Mouse (Mus musculus): Measurements from ENCODE around the gene Olfr1185-ps1. TPM values are rescaled to one million over a fixed set of nuclear protein-coding genes. Genes with fewer than 3 reads are reported as not detected.
"Not testable (repeated sequence)": the region's sequence is repeated elsewhere in the genome, so short reads cannot be mapped to it uniquely, and the experiment has no call there.

Gene Olfr1185-ps1
- not detected in 2 replicates for polyA plus RNA-seq (2014; fragmentation: Nextera tagmentation; extraction: Ambion mirVana)

GRCm38 (mm10) chr2:88493020-88493419 is at the start of gene Olfr1185-ps1:
TSS of gene Olfr1185-ps1 (plus strand) at chr2:88493320.
- 80% methylated on average over 2 of the region's 2 CpGs for WGBS

GRCm38 (mm10) chr2:88449031-88449430 is 44.1 kb upstream of the Olfr1185-ps1 start, which contains the start of gene Gm13757:
TSS of gene Gm13757 (minus strand) at chr2:88449131.
- no peak within 1 kb of the TSS for H3K9ac ChIP-seq (ENCODE audit: low read length)
- no peaks in the 10 kb centered on the region for H3K27me3 ChIP-seq (ENCODE audit: control insufficient read depth, insufficient read depth, low read length)
- no peak within 1 kb of the TSS for H3K4me2 ChIP-seq
- H3K36me3 ChIP-seq (ENCODE audit: control insufficient read depth, insufficient read depth, low read length): no peaks in the 10 kb centered on the region
- no peaks in the 10 kb centered on the region for H3K4me1 ChIP-seq (ENCODE audit: control insufficient read depth, insufficient read depth, low read length)
- ATAC-seq (ENCODE audit: low FRiP score): no peak
- no peak within 1 kb of the TSS for H3K27ac ChIP-seq (ENCODE audit: low read depth, low read length)
- no peaks in the 10 kb centered on the region for H3K9me3 ChIP-seq (ENCODE audit: control insufficient read depth, low read length)
- H3K4me3 ChIP-seq (ENCODE audit: low read depth, low read length): no peak within 1 kb of the TSS
- WGBS: 91% methylated on average over 1 of the region's 1 CpGs
- no peak for DNase-seq (ENCODE audit: low spot score, missing footprints)

More at GRCm38 (mm10) chr2:88493020-88493419, at the start of gene Olfr1185-ps1:
- Histone ChIP-seq H3K27me3 (ENCODE audit: control insufficient read depth, insufficient read depth, low read length) (no peaks in the 10 kb centered on the region), H3K9me3 (ENCODE audit: control insufficient read depth, low read length) (no peaks in the 10 kb centered on the region), H3K36me3 (ENCODE audit: control insufficient read depth, insufficient read depth, low read length) (no peaks in the 10 kb centered on the region), H3K4me2 (no peak within 1 kb of the TSS), H3K4me3 (ENCODE audit: low read depth, low read length) (no peak within 1 kb of the TSS), H3K9ac (ENCODE audit: low read length) (no peak within 1 kb of the TSS), H3K27ac (ENCODE audit: low read depth, low read length) (no peak within 1 kb of the TSS), H3K4me1 (ENCODE audit: control insufficient read depth, insufficient read depth, low read length) (no peaks in the 10 kb centered on the region)
- DNase-seq (ENCODE audit: low spot score, missing footprints) (no peak), ATAC-seq (ENCODE audit: low FRiP score) (no peak)

- H3K9ac ChIP-seq (ENCODE audit: low read length); H3K9me3 ChIP-seq (ENCODE audit: control insufficient read depth, low read length); H3K4me3 ChIP-seq (ENCODE audit: low read depth, low read length); H3K4me2 ChIP-seq; H3K36me3 ChIP-seq (ENCODE audit: control insufficient read depth, insufficient read depth, low read length); ATAC-seq (ENCODE audit: low FRiP score); DNase-seq (ENCODE audit: low spot score, missing footprints); H3K27ac ChIP-seq (ENCODE audit: low read depth, low read length); H3K4me1 ChIP-seq (ENCODE audit: control insufficient read depth, insufficient read depth, low read length); H3K27me3 ChIP-seq (ENCODE audit: control insufficient read depth, insufficient read depth, low read length): not testable (repeated sequence)
- WGBS: 80% methylated on average over 1 of the region's 1 CpGs
Observed at GRCm38 (mm10) chr2:88454567-88454966, 38.6 kb upstream of the Olfr1185-ps1 start, which contains the start of gene Olfr1183. TSS of gene Olfr1183 (plus strand) at chr2:88454867.

GRCm38 (mm10) chr2:88483298-88483697 is 9.8 kb upstream of the Olfr1185-ps1 start, which contains the start of gene Olfr1184:
TSS of gene Olfr1184 (plus strand) at chr2:88483598.
- Histone ChIP-seq H3K9ac (ENCODE audit: low read length) (no peak within 1 kb of the TSS), H3K27me3 (ENCODE audit: control insufficient read depth, insufficient read depth, low read length) (no peaks in the 10 kb centered on the region), H3K9me3 (ENCODE audit: control insufficient read depth, low read length) (no peaks in the 10 kb centered on the region), H3K4me2 (no peak within 1 kb of the TSS), H3K4me1 (ENCODE audit: control insufficient read depth, insufficient read depth, low read length) (no peaks in the 10 kb centered on the region), H3K36me3 (ENCODE audit: control insufficient read depth, insufficient read depth, low read length) (no peaks in the 10 kb centered on the region), H3K4me3 (ENCODE audit: low read depth, low read length) (no peak within 1 kb of the TSS), H3K27ac (ENCODE audit: low read depth, low read length) (no peak within 1 kb of the TSS)
- no peak for ATAC-seq (ENCODE audit: low FRiP score)
- 90% methylated on average over 2 of the region's 2 CpGs for WGBS
- DNase-seq (ENCODE audit: low spot score, missing footprints): no peak

- WGBS: 86% methylated on average over 2 of the region's 2 CpGs
- Histone ChIP-seq H3K27me3 (ENCODE audit: control insufficient read depth, insufficient read depth, low read length) (no peaks in the 10 kb centered on the region), H3K4me3 (ENCODE audit: low read depth, low read length) (no peak within 1 kb of the TSS), H3K27ac (ENCODE audit: low read depth, low read length) (no peak within 1 kb of the TSS), H3K9ac (ENCODE audit: low read length) (no peak within 1 kb of the TSS), H3K4me1 (ENCODE audit: control insufficient read depth, insufficient read depth, low read length) (no peaks in the 10 kb centered on the region), H3K9me3 (ENCODE audit: control insufficient read depth, low read length) (no peaks in the 10 kb centered on the region), H3K4me2 (no peak within 1 kb of the TSS), H3K36me3 (ENCODE audit: control insufficient read depth, insufficient read depth, low read length) (no peaks in the 10 kb centered on the region)
- ATAC-seq (ENCODE audit: low FRiP score) (no peak), DNase-seq (ENCODE audit: low spot score, missing footprints) (no peak)
Observed at GRCm38 (mm10) chr2:88518251-88518650, 25.1 kb downstream of the Olfr1185-ps1 start, which contains the start of gene Olfr1186. TSS of gene Olfr1186 (plus strand) at chr2:88518551.

GRCm38 (mm10) chr2:88525720-88526119 is 32.6 kb downstream of the Olfr1185-ps1 start:
- Histone ChIP-seq H3K36me3 (ENCODE audit: control insufficient read depth, insufficient read depth, low read length) (no peaks in the 10 kb centered on the region), H3K9me3 (ENCODE audit: control insufficient read depth, low read length) (no peaks in the 10 kb centered on the region), H3K9ac (ENCODE audit: low read length) (no peak overlapping the region), H3K4me1 (ENCODE audit: control insufficient read depth, insufficient read depth, low read length) (no peaks in the 10 kb centered on the region), H3K27me3 (ENCODE audit: control insufficient read depth, insufficient read depth, low read length) (no peaks in the 10 kb centered on the region), H3K4me2 (no peak overlapping the region), H3K27ac (ENCODE audit: low read depth, low read length) (no peak overlapping the region), H3K4me3 (ENCODE audit: low read depth, low read length) (no peak overlapping the region)
- WGBS: 72% methylated on average over 3 of the region's 3 CpGs
- no peak for ATAC-seq (ENCODE audit: low FRiP score)
- DNase-seq (ENCODE audit: low spot score, missing footprints): no peak

Other genes starting within 250 kb of the Olfr1185-ps1 start
- gene Olfr1173, start 213.4 kb upstream of the Olfr1185-ps1 start, polyA plus RNA-seq (2014; fragmentation: Nextera tagmentation; extraction: Ambion mirVana): not detected in 2 replicates
- gene Olfr1174-ps, start 178.2 kb upstream of the Olfr1185-ps1 start, polyA plus RNA-seq (2014; fragmentation: Nextera tagmentation; extraction: Ambion mirVana): not detected in 2 replicates
- gene Olfr1175-ps, start 166.1 kb upstream of the Olfr1185-ps1 start, polyA plus RNA-seq (2014; fragmentation: Nextera tagmentation; extraction: Ambion mirVana): not detected in 2 replicates
- not detected in 2 replicates for gene Olfr1176, start 156.6 kb upstream of the Olfr1185-ps1 start, polyA plus RNA-seq (2014; fragmentation: Nextera tagmentation; extraction: Ambion mirVana)
- not detected in 2 replicates for gene Olfr1177-ps, start 146.8 kb upstream of the Olfr1185-ps1 start, polyA plus RNA-seq (2014; fragmentation: Nextera tagmentation; extraction: Ambion mirVana)
- gene Olfr1178, start 106.3 kb upstream of the Olfr1185-ps1 start, polyA plus RNA-seq (2014; fragmentation: Nextera tagmentation; extraction: Ambion mirVana): not detected in 2 replicates
- gene Olfr1179, start 86.9 kb upstream of the Olfr1185-ps1 start, polyA plus RNA-seq (2014; fragmentation: Nextera tagmentation; extraction: Ambion mirVana): not detected in 2 replicates
- not detected in 2 replicates for gene Olfr1180, start 74.2 kb upstream of the Olfr1185-ps1 start, polyA plus RNA-seq (2014; fragmentation: Nextera tagmentation; extraction: Ambion mirVana)
- not detected in 2 replicates for gene Olfr1181, start 67.1 kb upstream of the Olfr1185-ps1 start, polyA plus RNA-seq (2014; fragmentation: Nextera tagmentation; extraction: Ambion mirVana)
- gene Gm13757, start 44.2 kb upstream of the Olfr1185-ps1 start, polyA plus RNA-seq (2014; fragmentation: Nextera tagmentation; extraction: Ambion mirVana): not detected in 2 replicates
- not detected in 2 replicates for gene Olfr1183, start 38.5 kb upstream of the Olfr1185-ps1 start, polyA plus RNA-seq (2014; fragmentation: Nextera tagmentation; extraction: Ambion mirVana)
- not detected in 2 replicates for gene Olfr1184, start 9.7 kb upstream of the Olfr1185-ps1 start, polyA plus RNA-seq (2014; fragmentation: Nextera tagmentation; extraction: Ambion mirVana)
- gene Olfr1186, start 25.2 kb downstream of the Olfr1185-ps1 start, polyA plus RNA-seq (2014; fragmentation: Nextera tagmentation; extraction: Ambion mirVana): not detected in 2 replicates
- gene Olfr1188, start 63.6 kb downstream of the Olfr1185-ps1 start, polyA plus RNA-seq (2014; fragmentation: Nextera tagmentation; extraction: Ambion mirVana): not detected in 2 replicates
- not detected in 2 replicates for gene Olfr1189, start 93.1 kb downstream of the Olfr1185-ps1 start, polyA plus RNA-seq (2014; fragmentation: Nextera tagmentation; extraction: Ambion mirVana)
- gene Olfr1191-ps1, start 147.2 kb downstream of the Olfr1185-ps1 start, polyA plus RNA-seq (2014; fragmentation: Nextera tagmentation; extraction: Ambion mirVana): not detected in 2 replicates
- not detected in 2 replicates for gene Olfr1192-ps1, start 155.2 kb downstream of the Olfr1185-ps1 start, polyA plus RNA-seq (2014; fragmentation: Nextera tagmentation; extraction: Ambion mirVana)
- not detected in 2 replicates for gene Olfr1193, start 182.3 kb downstream of the Olfr1185-ps1 start, polyA plus RNA-seq (2014; fragmentation: Nextera tagmentation; extraction: Ambion mirVana)
- not detected in 2 replicates for gene Olfr1195, start 195.9 kb downstream of the Olfr1185-ps1 start, polyA plus RNA-seq (2014; fragmentation: Nextera tagmentation; extraction: Ambion mirVana)
- gene Olfr1196, start 211.3 kb downstream of the Olfr1185-ps1 start, polyA plus RNA-seq (2014; fragmentation: Nextera tagmentation; extraction: Ambion mirVana): not detected in 2 replicates
- not detected in 2 replicates for gene Olfr1197, start 239.0 kb downstream of the Olfr1185-ps1 start, polyA plus RNA-seq (2014; fragmentation: Nextera tagmentation; extraction: Ambion mirVana)